Mouse (Mus musculus) heart, postnatal 0 days (tissue): ENCODE data around the gene Angptl8. TPM values are rescaled to one million over a fixed set of nuclear protein-coding genes. Genes with fewer than 3 reads are reported as not detected.

Experiments used
- ATAC-seq: fragments of 200-750 bp; cut with Nextera tagmentation; 2 replicates; pipeline ENCODE4 v1.8.0; 2017; ENCODE audit warnings: low read depth, moderate number of reproducible peaks, moderate library complexity; ENCODE audit not compliant: insufficient read depth
- DNase-seq: peaks from one replicate; pipeline ENCODE4 v3.0.0-alpha.2; 2016; ENCODE audit warnings: low spot score
- H3K27ac ChIP-seq: fragments of 300-500 bp; sonication (generic); 2 replicates; pipeline ENCODE4 v1.5.1; 2014; ENCODE audit warnings: low read depth, mild to moderate bottlenecking
- H3K27me3 ChIP-seq: fragments of 300-500 bp; sonication (generic); 2 replicates; pipeline ENCODE4 v1.6.1; 2014; ENCODE audit warnings: low read length, mixed read lengths; ENCODE audit not compliant: control insufficient read depth, insufficient read depth
- H3K36me3 ChIP-seq: fragments of 300-500 bp; sonication (generic); replicated peaks from 2 replicates; pipeline ENCODE4 v1.6.1; 2014; ENCODE audit warnings: low read length, mixed read lengths; ENCODE audit not compliant: control insufficient read depth, insufficient read depth
- H3K4me1 ChIP-seq: fragments of 300-500 bp; sonication (generic); 2 replicates; pipeline ENCODE4 v1.6.1; 2014; ENCODE audit warnings: antibody characterized with exemption; ENCODE audit not compliant: control insufficient read depth, insufficient read depth
- H3K4me2 ChIP-seq: fragments of 300-500 bp; sonication (generic); 2 replicates; pipeline ENCODE4 v1.6.1; 2014; ENCODE audit warnings: low read depth, mild to moderate bottlenecking, low read length, moderate library complexity
- H3K4me3 ChIP-seq: fragments of 300-500 bp; sonication (generic); 2 replicates; pipeline ENCODE4 v1.5.1; 2014; ENCODE audit warnings: low read depth, low read length
- H3K9ac ChIP-seq: fragments of 300-500 bp; sonication (generic); replicated peaks from 2 replicates; pipeline ENCODE4 v1.6.1; 2014; ENCODE audit warnings: low read depth, low read length, mixed read lengths
- H3K9me3 ChIP-seq: fragments of 300-500 bp; sonication (generic); replicated peaks from 2 replicates; pipeline ENCODE4 v1.6.1; 2016; ENCODE audit warnings: low read length; ENCODE audit not compliant: control insufficient read depth
- CTCF ChIP-seq: IDR thresholded peaks from 2 replicates; pipeline ENCODE4 v1.5.1; 2016; ENCODE audit warnings: antibody characterized with exemption, control low read depth, low read depth
- EP300 ChIP-seq: IDR thresholded peaks from 2 replicates; pipeline ENCODE4 v1.6.1; 2016; ENCODE audit warnings: antibody characterized with exemption, low read depth
- WGBS: fragments of 180-500 bp; shearing (Covaris S2); extraction: QIAGEN DNeasy Blood & Tissue Kit; methylation state at CpG from one replicate; pipeline ENCODE4 v1.1.7; 2014; 5-methylcytosine and 5-hydroxymethylcytosine counted together
- polyA plus RNA-seq: library from polyadenylated mRNA; unstranded; fragments of >200 nt; fragmentation: Nextera tagmentation; extraction: Ambion mirVana; gene quantifications from 2 replicates; pipeline ENCODE4 v1.2.1, GENCODE M21; 2015
- total RNA-seq: library from RNA; depleted of rRNA; stranded (reverse); fragments of >200 nt; gene quantifications from 2 replicates; pipeline ENCODE4 v1.2.3, GENCODE M21; 2014; ENCODE audit warnings: low replicate concordance

Angptl8 gene
- total and polyA plus RNA-seq, 2 experiments from 2014 or later, result 0.55 TPM; not detected in 1

GRCm38 (mm10) chr9:21849691-21850677, 14.7 kb downstream of the Angptl8 start:
- no peak for ATAC-seq
- peaks cover 12% of the 10 kb centered on the region; the same call in 1 of the 2 replicates for H3K4me1 ChIP-seq
- peak overlapping the region; percentile 60 for H3K4me2 ChIP-seq
- peaks cover 7% of the 10 kb centered on the region; the same call in 1 of the 2 replicates for H3K36me3 ChIP-seq
- peak overlapping the region; percentile 71 for H3K27ac ChIP-seq
- no peak for DNase-seq
- peak overlapping the region; percentile 66; the same call in 1 of the 2 replicates for H3K4me3 ChIP-seq
- H3K9me3 ChIP-seq, result no peaks in the 10 kb centered on the region
- TF ChIP-seq CTCF, result no peak
- no peak for TF ChIP-seq EP300
- WGBS, result 58% methylated on average over 7 of the region's 7 CpGs
- no peak overlapping the region for H3K9ac ChIP-seq
- H3K27me3 ChIP-seq, result no peaks in the 10 kb centered on the region

GRCm38 (mm10) chr9:21851084-21851483, 15.8 kb downstream of the Angptl8 start:
- ATAC-seq (no peak), DNase-seq (no peak)
- H3K9me3 ChIP-seq, result no peaks in the 10 kb centered on the region
- 75% methylated on average over 3 of the region's 3 CpGs for WGBS
- H3K27ac ChIP-seq, result peak overlapping the region; percentile 71
- no peaks in the 10 kb centered on the region for H3K36me3 ChIP-seq
- H3K9ac ChIP-seq, result 0 out of 2 replicates have a peak overlapping the region, but pooled peaks have one; percentile 9
- H3K4me3 ChIP-seq, result peak overlapping the region; percentile 66
- peak overlapping the region; percentile 60 for H3K4me2 ChIP-seq
- H3K4me1 ChIP-seq, result peaks cover 10% of the 10 kb centered on the region; the same call in 1 of the 2 replicates
- TF ChIP-seq EP300 (no peak), CTCF (no peak)
- no peaks in the 10 kb centered on the region for H3K27me3 ChIP-seq

GRCm38 (mm10) chr9:21852128-21853091, 17.1 kb downstream of the Angptl8 start, which contains the start of gene Dock6:
TSS of gene Dock6 (minus strand) at chr9:21852635.
- peak; percentile 88 for DNase-seq
- TF ChIP-seq CTCF (no peak), EP300 (no peak)
- Histone ChIP-seq H3K4me3 (peak within 1 kb of the TSS; percentile 66), H3K4me2 (peak within 1 kb of the TSS; percentile 60), H3K36me3 (no peaks in the 10 kb centered on the region), H3K9ac (peak within 1 kb of the TSS; percentile 74), H3K27me3 (no peaks in the 10 kb centered on the region), H3K4me1 (peaks cover 10% of the 10 kb centered on the region; the same call in 1 of the 2 replicates), H3K9me3 (no peaks in the 10 kb centered on the region), H3K27ac (peak within 1 kb of the TSS; percentile 71)
- peak; percentile 93 for ATAC-seq
- WGBS, result 2% methylated on average over 66 of the region's 68 CpGs

GRCm38 (mm10) chr9:21853961-21854360, 18.7 kb downstream of the Angptl8 start:
- H3K27ac ChIP-seq, result no peak overlapping the region
- no peak overlapping the region for H3K4me3 ChIP-seq
- H3K9me3 ChIP-seq, result no peaks in the 10 kb centered on the region
- no peak for TF ChIP-seq CTCF
- TF ChIP-seq EP300, result no peak
- no peak overlapping the region for H3K4me2 ChIP-seq
- H3K27me3 ChIP-seq, result no peaks in the 10 kb centered on the region
- peaks cover 10% of the 10 kb centered on the region; the same call in 1 of the 2 replicates for H3K4me1 ChIP-seq
- DNase-seq (no peak), ATAC-seq (no peak)
- H3K9ac ChIP-seq, result no peak overlapping the region
- 84% methylated on average over 5 of the region's 5 CpGs for WGBS
- H3K36me3 ChIP-seq, result no peaks in the 10 kb centered on the region

- peaks cover 10% of the 10 kb centered on the region; the same call in 1 of the 2 replicates for H3K4me1 ChIP-seq
- ATAC-seq (no peak), DNase-seq (no peak)
- no peaks in the 10 kb centered on the region for H3K9me3 ChIP-seq
- H3K9ac ChIP-seq, result no peak overlapping the region
- H3K27me3 ChIP-seq, result no peaks in the 10 kb centered on the region
- TF ChIP-seq EP300 (no peak), CTCF (no peak)
- H3K4me3 ChIP-seq, result no peak overlapping the region
- H3K4me2 ChIP-seq, result no peak overlapping the region
- H3K36me3 ChIP-seq, result no peaks in the 10 kb centered on the region
- H3K27ac ChIP-seq, result no peak overlapping the region
- WGBS, result 77% methylated on average over 6 of the region's 6 CpGs
These were observed 19.6 kb downstream of the Angptl8 start for GRCm38 (mm10) chr9:21854894-21855293.
